Mouse (Mus musculus): ENCODE data around the gene Slc2a4. TPM values are rescaled to one million over a fixed set of nuclear protein-coding genes. Genes with fewer than 3 reads are reported as not detected.
A peak's percentile ranks its signal among the peaks of the same experiment; 100 is the strongest.
"Not testable (repeated sequence)": the region's sequence is repeated elsewhere in the genome, so short reads cannot be mapped to it uniquely, and the experiment has no call there.

Gene Slc2a4
- polyA plus RNA-seq, 1 experiment from 2014 or later, result 9.3 TPM

DNA sequence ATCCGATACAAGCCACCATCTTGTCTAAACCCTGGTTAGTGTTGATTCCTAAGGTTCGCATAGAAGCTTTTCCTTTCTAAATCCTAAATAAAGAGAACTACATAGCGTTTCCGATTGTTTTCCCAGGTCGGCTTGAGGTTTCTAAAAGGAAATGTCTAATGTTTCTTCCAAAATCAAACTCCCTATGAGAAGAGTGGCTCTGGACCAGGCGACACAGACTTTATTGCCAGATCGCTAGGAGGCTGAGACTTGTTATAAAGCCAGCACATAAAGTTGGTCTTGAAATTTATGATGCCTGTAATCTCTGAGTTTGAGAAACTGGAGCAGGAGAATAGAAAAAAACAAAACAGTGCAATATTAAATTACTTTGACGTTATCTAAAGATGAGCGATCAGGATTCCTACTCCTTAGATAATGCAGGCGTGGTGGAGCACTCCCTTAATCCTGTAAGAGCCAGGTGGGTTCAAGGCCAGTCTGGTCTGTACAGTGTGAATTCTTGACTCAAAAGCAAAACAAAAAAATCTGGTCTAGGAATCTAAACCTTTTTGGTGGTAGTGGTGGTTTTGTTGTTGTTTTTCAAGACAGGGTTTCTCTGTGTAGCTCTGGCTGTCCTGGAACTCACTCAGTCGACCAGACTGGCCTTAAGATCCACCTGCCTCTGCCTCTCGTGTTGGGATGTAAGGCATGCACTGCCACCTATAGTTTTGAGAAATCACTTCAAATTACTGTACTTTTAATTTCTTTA, 25.8 kb downstream of the Slc2a4 start:
- Histone ChIP-seq H3K4me2 (peak overlapping the region; percentile 90), H3K27me3 (no peaks in the 10 kb centered on the region), H3K9me3 (replicated peaks) (no peaks in the 10 kb centered on the region), H3K4me3 (peak overlapping the region; percentile 92), H3K36me3 (ENCODE audit: poor library complexity, severe bottlenecking) (peaks cover 20% of the 10 kb centered on the region), H3K27ac (peak overlapping the region; percentile 96), H3K4me1 (peaks cover 26% of the 10 kb centered on the region), H3K9ac (peak overlapping the region; percentile 74)
- WGBS, result 4% methylated on average over 12 of the region's 12 CpGs
- ATAC-seq, result no peak

DNA sequence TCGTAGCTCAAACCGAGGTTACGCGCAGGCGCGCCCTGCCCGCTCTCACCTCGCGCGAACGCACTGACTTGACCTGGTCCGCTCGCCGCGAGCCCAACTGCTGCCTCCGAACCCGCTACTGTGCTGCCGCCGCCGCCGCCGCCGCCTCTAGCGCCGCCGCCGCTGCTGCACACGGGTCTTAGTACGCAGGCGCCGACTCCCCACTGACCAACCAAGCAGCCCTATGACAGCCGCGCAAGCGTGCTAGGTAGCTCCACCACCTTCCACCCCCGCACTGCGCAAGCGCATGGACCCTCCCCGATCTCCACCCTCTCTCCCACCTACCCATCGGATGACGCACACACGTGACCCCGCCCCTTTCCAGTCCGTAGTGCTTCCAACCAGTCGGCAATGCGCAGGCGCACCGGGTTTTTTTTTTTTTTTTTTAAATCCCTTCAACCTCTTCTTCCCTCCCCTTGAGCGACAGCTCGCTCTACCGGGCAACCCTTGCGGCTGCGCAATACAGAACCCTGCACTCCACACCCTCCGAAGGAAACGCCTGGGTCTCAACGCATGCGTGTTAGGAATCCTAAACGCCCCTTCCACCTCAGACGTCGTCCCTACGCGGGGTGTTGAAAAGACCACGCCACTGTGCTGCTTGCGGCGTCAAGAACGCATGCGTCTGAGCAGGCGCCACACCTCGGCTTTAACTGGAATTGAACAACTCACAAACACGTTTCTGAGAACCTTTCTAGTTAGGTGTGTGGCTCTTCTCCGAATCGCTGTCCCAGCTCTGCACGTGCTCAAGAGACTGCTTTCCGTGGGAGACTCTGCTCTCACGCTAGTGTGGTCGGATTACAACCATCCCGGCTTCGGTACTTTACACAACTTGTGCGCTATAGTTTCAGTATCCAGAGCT, 26.6 kb downstream of the Slc2a4 start, which contains the start of gene Eif5a:
Eif5a (minus strand) TSS at position 845 of the 898 bp plus-strand sequence.
- H3K27ac ChIP-seq, result peak within 1 kb of the TSS; percentile 96
- no peaks in the 10 kb centered on the region for H3K9me3 ChIP-seq (replicated peaks)
- H3K4me2 ChIP-seq, result peak within 1 kb of the TSS; percentile 90
- H3K9ac ChIP-seq, result peak within 1 kb of the TSS; percentile 97
- WGBS, result under 1% methylated on average over 60 of the region's 78 CpGs
- H3K4me1 ChIP-seq, result peaks cover 26% of the 10 kb centered on the region
- peaks cover 29% of the 10 kb centered on the region for H3K36me3 ChIP-seq (ENCODE audit: poor library complexity, severe bottlenecking)
- H3K27me3 ChIP-seq, result no peaks in the 10 kb centered on the region
- H3K4me3 ChIP-seq, result peak within 1 kb of the TSS; percentile 92
- ATAC-seq, result peak; percentile 96

DNA sequence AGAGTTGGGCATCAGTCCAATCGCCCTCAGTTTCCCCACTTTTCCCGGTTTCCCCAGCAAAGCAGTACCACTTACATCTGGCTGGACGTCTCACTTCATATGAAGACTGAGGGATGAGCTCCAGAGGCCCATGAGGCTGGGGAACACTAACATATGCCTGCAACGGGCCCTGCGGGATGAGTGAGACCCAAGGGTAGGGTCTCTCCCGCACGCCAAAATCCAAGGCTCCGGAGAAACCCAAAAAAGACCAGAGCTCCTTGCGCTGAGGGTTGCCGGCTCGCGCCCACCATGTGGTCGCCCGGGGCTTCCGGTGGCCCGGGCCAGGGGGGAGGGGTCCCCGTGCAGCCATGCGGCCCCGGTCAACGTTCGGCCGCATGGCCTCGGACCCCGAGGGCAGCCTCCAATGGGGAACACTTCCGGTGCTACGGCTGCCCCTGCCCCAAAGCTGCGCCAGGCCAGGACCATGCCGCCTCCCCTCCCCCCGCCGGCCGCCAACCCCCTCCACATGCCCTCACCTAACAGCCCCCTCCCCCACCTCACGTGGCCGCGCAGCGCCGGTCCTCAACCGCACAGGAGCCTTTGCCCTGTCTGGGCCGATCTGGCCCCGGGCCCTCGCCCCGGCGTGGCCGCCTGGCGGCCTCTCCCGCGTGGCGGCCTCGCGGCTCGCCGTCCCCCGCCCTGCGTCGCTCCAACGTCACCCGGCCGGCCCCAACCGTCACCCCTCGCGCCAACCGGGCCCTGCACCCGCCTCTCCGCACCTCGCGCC, 27.5 kb downstream of the Slc2a4 start:
- Histone ChIP-seq H3K9ac (peak overlapping the region; percentile 97), H3K4me3 (peak overlapping the region; percentile 92), H3K36me3 (ENCODE audit: poor library complexity, severe bottlenecking) (peaks cover 38% of the 10 kb centered on the region), H3K4me2 (peak overlapping the region; percentile 90), H3K4me1 (peaks cover 32% of the 10 kb centered on the region), H3K9me3 (replicated peaks) (no peaks in the 10 kb centered on the region), H3K27me3 (no peaks in the 10 kb centered on the region), H3K27ac (peak overlapping the region; percentile 92)
- WGBS, result under 1% methylated on average over 64 of the region's 65 CpGs
- ATAC-seq, result no peak; the same call in none of the 2 replicates

DNA sequence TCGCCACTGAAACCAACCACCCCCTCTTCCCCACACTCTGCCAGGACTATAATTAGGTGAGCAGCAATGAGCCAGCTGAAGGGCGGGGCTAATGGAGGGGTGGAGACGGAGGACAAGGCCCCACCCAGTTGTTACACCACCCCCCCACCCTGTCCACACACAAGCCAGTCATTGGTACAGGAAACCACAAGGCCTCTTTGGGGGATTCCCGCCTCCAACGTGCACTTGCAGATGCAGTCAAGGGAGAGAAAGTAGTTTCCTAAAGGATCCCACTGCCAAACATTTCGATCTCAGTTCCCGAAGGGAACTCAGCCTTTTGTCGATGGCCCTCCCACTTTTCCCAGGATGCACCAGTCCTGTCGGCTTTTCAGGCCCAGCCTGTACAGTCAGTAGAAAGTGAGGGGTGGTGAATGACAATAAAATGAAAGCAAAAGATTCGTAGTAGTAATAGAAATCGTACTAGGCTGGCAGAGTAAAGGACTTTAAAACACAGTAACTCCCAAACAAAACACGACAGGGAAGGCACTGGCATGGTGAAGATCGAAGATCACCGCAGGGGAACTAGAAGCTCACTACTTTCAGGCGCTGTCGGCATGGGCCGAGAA, 28.2 kb downstream of the Slc2a4 start:
- H3K9me3 ChIP-seq (replicated peaks), result no peaks in the 10 kb centered on the region
- ATAC-seq, result no peak
- peak overlapping the region; percentile 97 for H3K9ac ChIP-seq
- WGBS, result 1% methylated on average over 17 of the region's 17 CpGs
- H3K4me1 ChIP-seq, result peaks cover 39% of the 10 kb centered on the region
- peak overlapping the region; percentile 90 for H3K4me2 ChIP-seq
- H3K27me3 ChIP-seq, result no peaks in the 10 kb centered on the region
- H3K27ac ChIP-seq, result peak overlapping the region; percentile 92
- H3K36me3 ChIP-seq (ENCODE audit: poor library complexity, severe bottlenecking), result peaks cover 45% of the 10 kb centered on the region
- peak overlapping the region; percentile 92 for H3K4me3 ChIP-seq

DNA sequence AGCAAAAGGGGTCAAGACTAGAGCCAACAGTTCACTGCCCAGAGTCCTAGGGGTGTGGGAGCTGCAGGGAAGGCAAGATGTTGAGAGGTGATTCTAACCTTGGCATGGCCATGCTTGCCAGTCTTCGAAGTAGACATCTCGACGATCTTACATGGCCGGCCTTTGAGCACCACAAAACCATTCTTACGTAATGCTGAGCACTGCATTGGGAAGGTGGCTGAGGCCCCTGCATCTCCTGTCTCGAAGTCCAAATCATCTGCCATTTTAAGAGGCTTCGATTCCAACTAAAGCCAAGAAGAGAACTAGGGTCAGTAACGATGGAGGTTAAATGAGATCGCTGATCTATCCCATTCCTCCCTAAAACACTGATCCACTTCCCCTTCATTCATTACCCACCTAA, 28.9 kb downstream of the Slc2a4 start:
- 81% methylated on average over 9 of the region's 9 CpGs for WGBS
- peak overlapping the region; percentile 92 for H3K27ac ChIP-seq
- peak overlapping the region; percentile 97 for H3K9ac ChIP-seq

DNA sequence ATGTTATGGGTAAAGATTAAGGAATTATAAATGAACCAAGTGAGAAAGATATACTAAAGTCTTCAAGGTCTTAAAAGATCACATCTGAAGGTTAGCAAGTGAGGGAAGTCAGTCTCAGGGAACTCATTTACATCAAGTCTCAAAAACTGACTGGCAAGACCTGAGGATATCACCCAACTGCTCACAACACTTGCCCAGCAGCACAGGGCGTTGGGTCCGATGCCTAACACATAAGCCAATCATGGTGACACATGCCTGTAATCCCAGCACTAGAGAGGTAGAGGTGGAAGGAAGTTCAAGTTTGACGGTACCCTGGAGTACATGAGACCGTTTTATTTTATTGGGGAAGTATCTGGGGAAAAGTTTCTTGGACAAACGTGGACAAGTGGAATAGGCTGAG, 29.9 kb downstream of the Slc2a4 start:
- H3K4me3 ChIP-seq, result no peak overlapping the region
- H3K4me2 ChIP-seq, result no peak overlapping the region
- no peaks in the 10 kb centered on the region for H3K9me3 ChIP-seq (replicated peaks)
- 86% methylated on average over 5 of the region's 5 CpGs for WGBS
- ATAC-seq, result no peak
- H3K4me1 ChIP-seq, result peaks cover 51% of the 10 kb centered on the region
- peaks cover 50% of the 10 kb centered on the region for H3K36me3 ChIP-seq (ENCODE audit: poor library complexity, severe bottlenecking)
- H3K27ac ChIP-seq, result no peak overlapping the region
- no peak overlapping the region for H3K9ac ChIP-seq
- H3K27me3 ChIP-seq, result no peaks in the 10 kb centered on the region

More for the DNA sequence above, 28.9 kb downstream of the Slc2a4 start:
- Histone ChIP-seq H3K4me1 (peaks cover 45% of the 10 kb centered on the region), H3K9me3 (replicated peaks) (no peaks in the 10 kb centered on the region), H3K4me3 (peak overlapping the region; percentile 92), H3K36me3 (ENCODE audit: poor library complexity, severe bottlenecking) (peaks cover 45% of the 10 kb centered on the region), H3K4me2 (peak overlapping the region; percentile 90), H3K27me3 (no peaks in the 10 kb centered on the region)
- ATAC-seq, result no peak

DNA sequence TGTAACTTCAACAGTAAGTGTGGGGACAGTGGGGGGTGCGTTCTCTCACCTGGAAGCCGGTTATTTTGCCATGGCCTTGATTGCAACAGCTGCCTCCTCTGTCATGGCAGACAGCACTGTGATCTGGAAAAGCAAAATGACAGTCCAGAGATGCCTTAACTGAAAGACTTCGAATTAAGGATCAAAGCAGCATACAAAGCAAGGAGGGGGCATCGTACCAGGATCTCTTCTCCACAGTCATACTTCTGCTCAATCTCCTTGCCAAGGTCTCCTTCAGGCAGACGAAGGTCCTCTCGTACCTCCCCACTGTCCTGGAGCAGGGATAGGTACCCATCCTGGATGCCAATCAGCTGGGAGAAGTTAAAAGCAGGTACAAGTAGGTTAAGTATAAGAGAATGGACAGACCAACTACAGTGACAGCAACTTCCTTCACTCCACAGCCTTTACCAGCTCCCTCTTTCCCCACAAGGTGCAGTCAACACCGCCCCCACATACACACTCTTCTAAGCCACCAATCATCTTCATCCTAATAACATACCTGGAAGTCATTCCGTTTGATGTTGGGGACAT, 30.5 kb downstream of the Slc2a4 start:
- no peak for ATAC-seq
- 88% methylated on average over 8 of the region's 8 CpGs for WGBS
- H3K4me3 ChIP-seq, result no peak overlapping the region
- H3K9me3 ChIP-seq (replicated peaks), result no peaks in the 10 kb centered on the region
- H3K4me2 ChIP-seq, result no peak overlapping the region
- peaks cover 56% of the 10 kb centered on the region for H3K36me3 ChIP-seq (ENCODE audit: poor library complexity, severe bottlenecking)
- H3K27me3 ChIP-seq, result no peaks in the 10 kb centered on the region
- H3K27ac ChIP-seq, result no peak overlapping the region
- H3K9ac ChIP-seq, result no peak overlapping the region
- peaks cover 48% of the 10 kb centered on the region for H3K4me1 ChIP-seq

DNA sequence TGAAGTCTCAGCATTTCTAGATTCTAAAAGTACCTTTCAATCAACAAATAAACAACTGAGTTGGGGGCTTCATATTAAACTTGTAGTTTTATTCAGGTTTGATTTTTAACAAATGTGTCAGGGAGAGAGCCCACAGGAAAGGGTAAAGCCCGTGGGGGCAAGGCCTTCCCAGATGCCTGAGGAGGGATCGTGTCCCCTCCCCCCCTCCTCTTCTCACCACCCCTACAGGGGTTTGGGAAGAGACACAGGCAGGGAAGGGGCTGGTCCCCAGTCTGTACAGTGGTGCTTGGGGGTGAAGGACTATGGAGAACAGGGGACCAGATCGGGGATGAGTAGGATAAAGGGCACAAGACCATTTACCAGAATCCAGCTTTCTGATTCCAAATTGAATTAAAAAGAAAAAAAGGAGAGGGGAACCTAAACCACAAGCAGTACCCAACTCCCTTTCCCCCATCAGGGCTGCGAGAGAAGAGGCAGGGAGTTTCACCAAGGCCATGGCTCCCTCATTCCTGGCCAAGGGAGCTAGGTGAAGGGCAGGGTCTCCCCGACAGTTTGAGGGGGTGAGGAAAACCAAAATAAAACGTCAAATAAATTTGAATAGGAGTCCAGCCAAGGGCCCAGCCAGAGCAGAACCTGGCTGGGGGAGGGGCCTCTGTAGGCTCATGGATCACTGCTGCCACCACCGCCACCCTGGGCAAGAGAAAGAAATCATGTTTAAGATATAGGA, 31.2 kb downstream of the Slc2a4 start:
- not testable (repeated sequence) for H3K27me3 ChIP-seq; H3K9me3 ChIP-seq (replicated peaks); H3K4me3 ChIP-seq; H3K9ac ChIP-seq; H3K27ac ChIP-seq; ATAC-seq; H3K4me2 ChIP-seq
- WGBS, result 66% methylated on average over 7 of the region's 7 CpGs
- Histone ChIP-seq H3K36me3 (ENCODE audit: poor library complexity, severe bottlenecking) (peaks cover 63% of the 10 kb centered on the region), H3K4me1 (peaks cover 45% of the 10 kb centered on the region)

DNA sequence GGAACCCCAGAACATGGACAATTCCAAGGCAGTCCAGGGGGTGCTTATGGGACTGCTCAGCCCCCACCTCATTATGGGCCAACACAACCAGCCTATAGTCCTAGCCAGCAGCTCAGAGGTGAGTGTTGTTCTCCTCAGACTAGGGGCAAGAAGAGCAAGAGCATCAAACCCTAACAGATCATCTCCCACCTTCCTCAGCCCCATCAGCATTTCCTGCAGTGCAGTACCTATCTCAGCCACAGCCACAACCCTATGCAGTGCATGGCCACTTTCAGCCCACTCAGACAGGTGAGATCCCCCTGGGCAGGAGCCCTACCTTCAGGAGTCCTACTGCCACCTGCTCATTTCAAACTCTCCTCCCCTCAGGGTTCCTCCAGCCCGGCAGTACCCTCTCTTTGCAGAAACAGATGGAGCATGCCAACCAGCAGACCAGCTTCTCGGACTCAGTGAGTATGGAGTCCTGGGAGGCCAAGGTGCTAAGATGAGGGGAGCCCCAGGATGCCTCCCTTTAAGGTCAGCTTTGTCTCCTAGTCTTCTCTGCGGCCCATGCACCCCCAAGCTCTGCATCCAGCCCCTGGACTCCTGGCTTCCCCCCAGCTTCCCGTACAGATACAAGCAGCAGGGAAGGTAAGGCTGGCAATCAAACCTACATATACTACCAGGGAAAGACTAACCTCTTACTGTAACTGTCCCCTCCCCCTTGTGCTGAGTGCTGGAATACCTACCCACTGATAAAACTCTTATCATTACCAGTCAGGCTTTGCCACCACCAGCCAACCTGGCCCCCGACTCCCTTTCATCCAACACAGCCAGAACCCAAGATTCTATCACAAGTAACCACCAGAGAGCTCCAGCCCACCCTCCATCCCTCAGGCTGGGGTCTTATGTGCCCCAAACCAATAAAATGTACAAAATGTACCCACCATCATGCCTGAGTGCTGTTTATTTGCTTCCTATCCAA, 32.0 kb downstream of the Slc2a4 start:
- no peak for ATAC-seq
- H3K9me3 ChIP-seq (replicated peaks), result no peaks in the 10 kb centered on the region
- H3K36me3 ChIP-seq (ENCODE audit: poor library complexity, severe bottlenecking), result peaks cover 71% of the 10 kb centered on the region
- peak overlapping the region; percentile 100; the same call in 1 of the 2 replicates for H3K4me2 ChIP-seq
- no peaks in the 10 kb centered on the region for H3K27me3 ChIP-seq
- WGBS, result 67% methylated on average over 5 of the region's 5 CpGs
- H3K9ac ChIP-seq, result no peak overlapping the region
- peak overlapping the region; percentile 90 for H3K4me3 ChIP-seq
- H3K4me1 ChIP-seq, result peaks cover 45% of the 10 kb centered on the region
- no peak overlapping the region for H3K27ac ChIP-seq

DNA sequence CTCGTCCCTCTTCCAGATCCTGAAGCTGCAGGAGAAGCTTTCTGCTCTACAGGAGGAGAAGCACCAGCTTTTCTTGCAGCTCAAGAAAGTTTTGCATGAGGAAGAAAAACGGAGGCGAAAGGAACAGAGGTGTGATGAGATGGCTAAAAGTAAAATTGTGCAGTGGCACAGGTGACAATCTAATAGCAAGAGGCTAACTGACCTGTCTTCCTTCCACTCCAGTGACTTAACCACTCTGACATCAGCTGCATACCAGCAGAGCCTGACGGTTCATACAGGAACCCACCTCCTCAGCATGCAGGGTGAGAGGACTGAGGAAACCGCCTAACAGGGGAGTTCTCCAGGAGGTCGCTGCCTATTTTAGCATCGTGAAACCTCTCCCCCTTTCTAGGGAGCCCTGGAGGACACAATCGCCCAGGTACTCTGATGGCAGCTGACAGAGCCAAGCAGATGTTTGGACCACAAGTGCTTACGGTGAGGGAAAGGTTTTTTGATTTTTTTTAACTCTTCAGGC, 33.0 kb downstream of the Slc2a4 start:
- no peaks in the 10 kb centered on the region for H3K9me3 ChIP-seq (replicated peaks)
- no peak for ATAC-seq
- peaks cover 81% of the 10 kb centered on the region for H3K36me3 ChIP-seq (ENCODE audit: poor library complexity, severe bottlenecking)
- 35% methylated on average over 9 of the region's 9 CpGs for WGBS
- 0 out of 2 replicates have a peak overlapping the region, but pooled peaks have one; percentile 83 for H3K27ac ChIP-seq
- peak overlapping the region; percentile 90 for H3K4me3 ChIP-seq
- H3K27me3 ChIP-seq, result no peaks in the 10 kb centered on the region
- peaks cover 42% of the 10 kb centered on the region for H3K4me1 ChIP-seq
- peak overlapping the region; percentile 91 for H3K9ac ChIP-seq
- peak overlapping the region; percentile 100 for H3K4me2 ChIP-seq

Measured in forebrain, embryonic 13.5 days (tissue).